23 mouse cellular contexts compared by ENCODE assay signal in the genomic region with DNA sequence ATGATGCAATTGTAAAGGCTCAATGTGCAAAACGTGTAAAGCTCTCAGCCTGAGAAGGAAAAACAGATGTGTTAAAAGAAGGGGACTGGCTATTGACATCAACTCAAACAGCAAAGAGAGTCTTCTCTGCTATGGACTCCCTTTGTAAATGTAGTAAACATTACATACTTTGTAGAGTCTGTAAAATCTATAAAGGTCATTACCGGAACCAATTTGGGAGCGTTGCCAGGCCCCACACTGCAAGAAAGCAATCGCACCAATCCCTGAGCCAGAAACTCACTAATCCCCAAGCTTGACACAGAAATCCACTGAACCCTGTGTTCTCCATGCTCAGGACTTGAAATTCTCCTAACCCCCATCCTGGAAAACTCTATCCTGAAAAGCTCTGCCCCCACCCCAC.
DNase-seq lines count a peak whose midpoint lies in the region; ATAC-seq lines count a peak whose summit lies in the region.
"Had no signal": no experiment of that assay in that cellular context is flagged by ENCODE, and none has a peak within 500 bp of the region (broad histone marks: within the 10 kb centered on the region; RNA-seq: fewer than 3 reads in every experiment).

No protein-coding gene starts in this region.

- no peaks in the 10 kb centered on the region for H3K4me1 ChIP-seq in limb, embryonic 15.5 days
- H3K4me1 ChIP-seq in forebrain, embryonic 13.5 days, result no peaks in the 10 kb centered on the region
- H3K4me1 ChIP-seq: heart, embryonic 10.5 days; hindbrain, embryonic 12.5 days had no signal

- 31% methylated on average over 4 of the region's 4 CpGs for WGBS in limb, embryonic 15.5 days
- 71% methylated on average over 4 of the region's 4 CpGs for WGBS in forebrain, embryonic 13.5 days

- no peak overlapping the region for H3K4me3 ChIP-seq in limb, embryonic 15.5 days
- no peak overlapping the region for H3K4me3 ChIP-seq in forebrain, embryonic 13.5 days
- H3K4me3 ChIP-seq: embryonic facial prominence, embryonic 13.5 days; heart, embryonic 10.5 days; hindbrain, embryonic 12.5 days had no signal

- H3K4me2 ChIP-seq in limb, embryonic 15.5 days, result no peak overlapping the region
- no peak overlapping the region for H3K4me2 ChIP-seq in forebrain, embryonic 13.5 days
- H3K4me2 ChIP-seq: embryonic facial prominence, embryonic 13.5 days; hindbrain, embryonic 12.5 days had no signal

- peak; percentile 8 to 10 for DNase-seq in cerebellum, postnatal 10 days
- no peak for DNase-seq in cerebellum, adult 11 months
- peak; percentile 5 for DNase-seq in kidney, postnatal 14 days
- no peak for DNase-seq in kidney, adult 8-10 months
- peak; percentile 9 for DNase-seq in retina, postnatal 1 day
- no peak for DNase-seq in retina, embryonic 14.5 days (ENCODE audit: low spot score)
- DNase-seq: adrenal gland, postnatal 10 days; B cell, adult 2 months; cerebellum, adult 18-20 months; cerebellum, postnatal 25 days; gastrocnemius, postnatal 36 days; heart, adult 11 months; heart, postnatal 10 days; heart, postnatal 4 days had no signal

- 0 out of 2 replicates have a peak, but pooled peaks have one; percentile 14 for ATAC-seq in limb, embryonic 15.5 days (ENCODE audit: insufficient number of reproducible peaks, low FRiP score, low TSS enrichment, low read depth)
- no peak for ATAC-seq in forebrain, embryonic 13.5 days
- ATAC-seq: CD4-positive, CD25-positive, alpha-beta regulatory T cell, adult 4 months; forebrain, embryonic 14.5 days; hindbrain, embryonic 16.5 days had no signal

- no peaks in the 10 kb centered on the region for H3K9me3 ChIP-seq in limb, embryonic 15.5 days
- no peaks in the 10 kb centered on the region; the same call in 1 of the 2 replicates for H3K9me3 ChIP-seq in forebrain, embryonic 13.5 days (replicated peaks)
- H3K9me3 ChIP-seq: embryonic facial prominence, embryonic 13.5 days; heart, embryonic 10.5 days; hindbrain, embryonic 12.5 days had no signal

- no peaks in the 10 kb centered on the region for H3K27me3 ChIP-seq in limb, embryonic 15.5 days
- H3K27me3 ChIP-seq in forebrain, embryonic 13.5 days, result no peaks in the 10 kb centered on the region
- H3K27me3 ChIP-seq: embryonic facial prominence, embryonic 13.5 days; hindbrain, embryonic 12.5 days had no signal

- H3K27ac ChIP-seq in limb, embryonic 15.5 days, result no peak overlapping the region
- no peak overlapping the region for H3K27ac ChIP-seq in forebrain, embryonic 13.5 days
- H3K27ac ChIP-seq: embryonic facial prominence, embryonic 13.5 days; heart, embryonic 10.5 days; hindbrain, embryonic 12.5 days had no signal

- no peaks in the 10 kb centered on the region for H3K36me3 ChIP-seq in limb, embryonic 15.5 days
- no peaks in the 10 kb centered on the region for H3K36me3 ChIP-seq in forebrain, embryonic 13.5 days (ENCODE audit: poor library complexity, severe bottlenecking)
- H3K36me3 ChIP-seq: embryonic facial prominence, embryonic 13.5 days; G1E; heart, embryonic 10.5 days; hindbrain, embryonic 12.5 days had no signal

- no peak overlapping the region for H3K9ac ChIP-seq in limb, embryonic 15.5 days
- H3K9ac ChIP-seq in forebrain, embryonic 13.5 days, result no peak overlapping the region
- H3K9ac ChIP-seq: embryonic facial prominence, embryonic 13.5 days; hindbrain, embryonic 12.5 days had no signal

Comparison
In these comparisons a context has a peak if more than half of its experiments do, and no peak if none do; other contexts are left out.
1. DNase-seq: peak in cerebellum, postnatal 10 days (2 of 2), kidney, postnatal 14 days (single experiment) and retina, postnatal 1 day (single experiment); none in cerebellum, adult 11 months (single experiment), kidney, adult 8-10 months (0 of 2) and retina, embryonic 14.5 days (single experiment).